ENCODE assay signal across 26 mouse cellular contexts in the genomic region with DNA sequence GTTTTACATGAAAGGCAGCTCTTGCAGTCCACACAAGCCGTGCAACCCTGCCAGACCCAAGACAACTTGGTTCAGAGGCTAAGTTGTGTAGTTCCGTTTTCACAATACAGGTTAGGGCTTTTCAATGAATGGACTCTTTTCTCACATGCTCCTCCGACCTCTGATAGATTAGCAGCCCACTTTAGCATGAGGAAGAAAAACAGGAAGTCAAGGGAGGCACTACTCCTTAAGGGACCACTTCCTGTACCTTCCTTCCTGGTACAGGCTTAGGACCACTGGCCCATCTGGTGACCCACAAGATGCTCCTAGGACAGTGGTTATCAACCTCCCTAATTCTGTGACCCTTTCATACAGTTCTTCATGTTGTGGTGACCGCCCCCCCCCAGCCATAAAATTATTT.
DNase-seq lines count a peak whose midpoint lies in the region; ATAC-seq and TF ChIP-seq lines count a peak whose summit lies in the region.
"Had no signal": no experiment of that assay in that cellular context is flagged by ENCODE, and none has a peak within 500 bp of the region (broad histone marks: within the 10 kb centered on the region; RNA-seq: fewer than 3 reads in every experiment).

No protein-coding gene starts in this region.

- no peak for TF ChIP-seq POLR2A in liver, adult 2 months (IDR thresholded peaks at IDR 0.05; ENCODE audit: extremely low read depth, insufficient read depth, low read length)

- no peak for TF ChIP-seq CTCF in liver, adult 2 months (IDR thresholded peaks at IDR 0.05; ENCODE audit: low read depth, low read length)
- no peak for TF ChIP-seq CTCF in liver, embryonic 14.5 days (IDR thresholded peaks at IDR 0.05; ENCODE audit: low read depth)

- 35% methylated on average over 4 of the region's 4 CpGs for WGBS in liver, adult 2 months
- 37% methylated on average over 4 of the region's 4 CpGs for WGBS in liver, embryonic 12.5 days (ENCODE audit: insufficient replicate concordance)
- WGBS in liver, embryonic 14.5 days (ENCODE audit: insufficient replicate concordance), result 39% methylated on average over 4 of the region's 4 CpGs

- H3K4me2 ChIP-seq in liver, embryonic 12.5 days, result no peak overlapping the region
- no peak overlapping the region for H3K4me2 ChIP-seq in liver, embryonic 14.5 days (ENCODE audit: low read depth)
- H3K4me2 ChIP-seq: embryonic facial prominence, embryonic 15.5 days; forebrain, embryonic 15.5 days; heart, embryonic 11.5 days; limb, embryonic 13.5 days; lung, embryonic 14.5 days; midbrain, embryonic 11.5 days; neural tube, embryonic 15.5 days; stomach, embryonic 15.5 days had no signal

- no peak for ATAC-seq in liver, embryonic 12.5 days
- peak; percentile 22; the same call in 1 of the 2 replicates for ATAC-seq in liver, embryonic 14.5 days (ENCODE audit: insufficient read depth)
- ATAC-seq: forebrain, embryonic 15.5 days had no signal

- no peak overlapping the region for H3K4me3 ChIP-seq in liver, adult 2 months (ENCODE audit: insufficient read depth, low read depth, low read length)
- no peak overlapping the region for H3K4me3 ChIP-seq in liver, embryonic 12.5 days
- H3K4me3 ChIP-seq in liver, embryonic 14.5 days (ENCODE audit: insufficient read depth in 1 of 2, low read depth in 2 of 2, low read length in 2 of 2), result no peak overlapping the region
- H3K4me3 ChIP-seq: embryonic facial prominence, embryonic 15.5 days; forebrain, embryonic 15.5 days; layer of hippocampus, adult 2 months; limb, embryonic 13.5 days; neural tube, embryonic 15.5 days; stomach, embryonic 15.5 days had no signal

- no peak for TF ChIP-seq EP300 in liver, embryonic 14.5 days (IDR thresholded peaks at IDR 0.05; ENCODE audit: low read depth)

- no peaks in the 10 kb centered on the region for H3K9me3 ChIP-seq in liver, embryonic 12.5 days (replicated peaks)
- H3K9me3 ChIP-seq in liver, embryonic 14.5 days (ENCODE audit: control insufficient read depth, low read length), result no peaks in the 10 kb centered on the region
- H3K9me3 ChIP-seq: embryonic facial prominence, embryonic 15.5 days; forebrain, embryonic 15.5 days; limb, embryonic 13.5 days; neural tube, embryonic 15.5 days; stomach, embryonic 15.5 days had no signal

- no peaks in the 10 kb centered on the region for H3K36me3 ChIP-seq in liver, adult 2 months (ENCODE audit: control insufficient read depth, insufficient read depth, low read length)
- H3K36me3 ChIP-seq in liver, embryonic 12.5 days, result peaks cover 25% of the 10 kb centered on the region
- H3K36me3 ChIP-seq in liver, embryonic 14.5 days (replicated peaks; ENCODE audit: control insufficient read depth, insufficient read depth, low read depth), result peaks cover 2% of the 10 kb centered on the region
- H3K36me3 ChIP-seq: embryonic facial prominence, embryonic 15.5 days; forebrain, embryonic 15.5 days; limb, embryonic 13.5 days; neural tube, embryonic 15.5 days; stomach, embryonic 15.5 days had no signal

- peak overlapping the region; percentile 15; the same call in 1 of the 2 replicates for H3K9ac ChIP-seq in liver, adult 2 months (ENCODE audit: low read depth, low read length)
- no peak overlapping the region for H3K9ac ChIP-seq in liver, embryonic 12.5 days
- no peak overlapping the region for H3K9ac ChIP-seq in liver, embryonic 14.5 days (replicated peaks)
- H3K9ac ChIP-seq: embryonic facial prominence, embryonic 15.5 days; forebrain, embryonic 15.5 days; limb, embryonic 13.5 days; lung, embryonic 14.5 days; neural tube, embryonic 15.5 days; stomach, embryonic 15.5 days had no signal

- H3K4me1 ChIP-seq in liver, adult 2 months (ENCODE audit: control insufficient read depth, insufficient read depth, low read length), result peaks cover 22% of the 10 kb centered on the region
- peaks cover 43% of the 10 kb centered on the region for H3K4me1 ChIP-seq in liver, embryonic 12.5 days
- H3K4me1 ChIP-seq in liver, embryonic 14.5 days (replicated peaks; ENCODE audit: control insufficient read depth in 2 of 2, insufficient read depth in 2 of 2, low read length in 1 of 2), result peaks cover 0 to 18% of the 10 kb centered on the region in 2 experiments; a peak in 2 of 4 replicates

- no peak for DNase-seq in liver, adult 2 months (ENCODE audit: extremely low read depth, low read depth, low spot score)
- DNase-seq in A20 (ENCODE audit: low read depth, low spot score) (peak; percentile 32), MEL-GATA-1-ER (ENCODE audit: extremely low read depth, low read depth) (peak; percentile 53)
- DNase-seq in liver, embryonic 14.5 days (ENCODE audit: low read depth in 3 of 3, low spot score in 3 of 3), result no peak
- DNase-seq in c-Kit-positive CD71-positive TER-119-positive erythroid progenitor cells, embryonic 14.5 days (ENCODE audit: low spot score), result no peak
- DNase-seq in left cerebral cortex, postnatal 14 days (ENCODE audit: low spot score in 2 of 2), result no peak
- no peak for DNase-seq in kidney, adult 18-20 months
- DNase-seq: adrenal gland, adult 2 months; cerebellum, adult 11-12 months; cerebellum, postnatal 14 days; heart, adult 11 months; kidney, adult 8-10 months; kidney, postnatal 25 days; lung, embryonic 14.5 days; lung, postnatal 36 days; right cerebral cortex, adult 18-20 months; right cerebral cortex, postnatal 4 days had no signal

- H3K79me2 ChIP-seq in liver, adult 2 months (ENCODE audit: control insufficient read depth, insufficient read depth, low read length), result peaks cover 18% of the 10 kb centered on the region; the same call in 1 of the 2 replicates

- intact Hi-C loops in left cerebral cortex, postnatal 14 days (cut with DNase I), result no loop called here

- peak overlapping the region; percentile 1; the same call in 1 of the 2 replicates for H3K27ac ChIP-seq in liver, adult 2 months (replicated peaks; ENCODE audit: insufficient read depth, low read depth, low read length)
- no peak overlapping the region for H3K27ac ChIP-seq in liver, embryonic 12.5 days
- no peak overlapping the region for H3K27ac ChIP-seq in liver, embryonic 14.5 days
- H3K27ac ChIP-seq: embryonic facial prominence, embryonic 15.5 days; forebrain, embryonic 15.5 days; layer of hippocampus, adult 2 months; limb, embryonic 13.5 days; neural tube, embryonic 15.5 days; stomach, embryonic 15.5 days had no signal

- H3K27me3 ChIP-seq in liver, adult 2 months (ENCODE audit: control insufficient read depth, insufficient read depth, low read length), result no peaks in the 10 kb centered on the region
- H3K27me3 ChIP-seq in liver, embryonic 12.5 days (replicated peaks), result no peaks in the 10 kb centered on the region
- no peaks in the 10 kb centered on the region for H3K27me3 ChIP-seq in liver, embryonic 14.5 days (ENCODE audit: control insufficient read depth, insufficient read depth, low read length)
- H3K27me3 ChIP-seq: embryonic facial prominence, embryonic 15.5 days; forebrain, embryonic 15.5 days; limb, embryonic 13.5 days; neural tube, embryonic 15.5 days; stomach, embryonic 15.5 days had no signal

Comparison
In these comparisons a context has a peak if more than half of its experiments do, and no peak if none do; other contexts are left out.
1. DNase-seq: peak in A20 (single experiment) and MEL-GATA-1-ER (single experiment); none in liver, adult 2 months (single experiment), liver, embryonic 14.5 days (0 of 3), c-Kit-positive CD71-positive TER-119-positive erythroid progenitor cells, embryonic 14.5 days (single experiment), left cerebral cortex, postnatal 14 days (0 of 2) and kidney, adult 18-20 months (single experiment).